Mouse (Mus musculus): ENCODE measurements at regions not wholly inside any gene's neighbourhood (a gene's known extent, or its start where the extent isn't known, plus 50 kb on each side); places are given as distances from the start of the nearest gene placed in this dataset.

DNA sequence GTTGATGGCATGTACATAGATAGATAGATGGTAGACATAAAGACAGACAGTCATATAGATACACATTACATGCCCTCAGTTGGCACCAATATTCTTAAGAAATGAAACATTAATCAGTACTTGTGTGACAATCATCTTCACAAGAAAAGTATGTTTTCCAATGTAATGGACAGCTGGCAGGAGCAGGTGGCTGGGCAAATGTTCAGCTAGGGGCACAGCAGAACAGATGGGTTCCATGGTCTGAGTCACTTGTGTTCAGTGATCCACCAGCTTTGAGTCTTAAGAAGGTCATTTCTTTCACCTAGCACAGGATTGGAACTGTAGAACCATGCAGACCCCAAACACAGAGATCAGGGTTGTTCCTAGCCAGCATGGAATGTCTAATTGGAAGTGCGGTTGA is 2631.2 kb upstream of the 5930422O12Rik start:
- TF ChIP-seq POLR2A (IDR thresholded peaks at IDR 0.05; ENCODE audit: borderline replicate concordance, extremely low read depth, insufficient read depth, insufficient read length): no peak
- H3K27me3 ChIP-seq (ENCODE audit: control insufficient read depth, insufficient read depth, low read length): no peaks in the 10 kb centered on the region
- no peaks in the 10 kb centered on the region for H3K4me1 ChIP-seq (ENCODE audit: control insufficient read depth, insufficient read depth, low read length)
- H3K4me3 ChIP-seq (replicated peaks; ENCODE audit: low read length): no peak overlapping the region
- ATAC-seq (ENCODE audit: low FRiP score, low read depth) (no peak), DNase-seq (ENCODE audit: low spot score) (no peak)
- H3K27ac ChIP-seq (replicated peaks; ENCODE audit: low read depth, low read length): no peak overlapping the region
- WGBS: 95% methylated on average over 1 of the region's 1 CpGs
- H3K9me3 ChIP-seq (ENCODE audit: control insufficient read depth, low read length): no peaks in the 10 kb centered on the region
- H3K36me3 ChIP-seq (ENCODE audit: control insufficient read depth, insufficient read depth, low read length): no peaks in the 10 kb centered on the region
- no peak overlapping the region for H3K9ac ChIP-seq (ENCODE audit: low read depth, low read length, severe bottlenecking)
- no peak overlapping the region for H3K4me2 ChIP-seq (replicated peaks; ENCODE audit: low read depth, low read length, severe bottlenecking)

DNA sequence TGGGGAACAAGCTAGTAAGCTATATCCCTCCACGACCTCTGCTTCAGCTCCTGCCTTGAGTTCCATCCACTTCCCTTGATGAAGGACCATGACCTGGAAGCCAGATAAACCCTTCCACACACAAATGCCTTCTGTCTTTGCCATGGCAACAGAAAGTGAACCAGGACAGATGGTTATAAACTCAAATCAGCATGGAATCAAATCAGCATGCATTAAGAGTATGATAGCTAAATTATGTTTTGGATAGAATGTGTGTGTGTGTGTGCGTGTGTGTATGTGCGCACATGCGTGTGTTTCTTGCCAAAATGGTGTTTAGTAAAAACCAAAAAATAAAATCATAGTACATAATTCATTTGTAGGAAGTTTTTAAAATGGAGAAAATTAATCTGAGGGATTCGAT is 2611.5 kb upstream of the 5930422O12Rik start:
- Histone ChIP-seq H3K9me3 (ENCODE audit: control insufficient read depth, low read length) (no peaks in the 10 kb centered on the region), H3K27me3 (ENCODE audit: control insufficient read depth, insufficient read depth, low read length) (no peaks in the 10 kb centered on the region), H3K36me3 (ENCODE audit: control insufficient read depth, insufficient read depth, low read length) (no peaks in the 10 kb centered on the region), H3K9ac (ENCODE audit: low read depth, low read length, severe bottlenecking) (no peak overlapping the region), H3K27ac (replicated peaks; ENCODE audit: low read depth, low read length) (no peak overlapping the region), H3K4me1 (ENCODE audit: control insufficient read depth, insufficient read depth, low read length) (no peaks in the 10 kb centered on the region), H3K4me3 (replicated peaks; ENCODE audit: low read length) (no peak overlapping the region), H3K4me2 (replicated peaks; ENCODE audit: low read depth, low read length, severe bottlenecking) (no peak overlapping the region)
- DNase-seq (ENCODE audit: low spot score) (no peak), ATAC-seq (ENCODE audit: low FRiP score, low read depth) (no peak)
- 94% methylated on average over 5 of the region's 5 CpGs for WGBS
- TF ChIP-seq POLR2A (IDR thresholded peaks at IDR 0.05; ENCODE audit: borderline replicate concordance, extremely low read depth, insufficient read depth, insufficient read length): no peak

DNA sequence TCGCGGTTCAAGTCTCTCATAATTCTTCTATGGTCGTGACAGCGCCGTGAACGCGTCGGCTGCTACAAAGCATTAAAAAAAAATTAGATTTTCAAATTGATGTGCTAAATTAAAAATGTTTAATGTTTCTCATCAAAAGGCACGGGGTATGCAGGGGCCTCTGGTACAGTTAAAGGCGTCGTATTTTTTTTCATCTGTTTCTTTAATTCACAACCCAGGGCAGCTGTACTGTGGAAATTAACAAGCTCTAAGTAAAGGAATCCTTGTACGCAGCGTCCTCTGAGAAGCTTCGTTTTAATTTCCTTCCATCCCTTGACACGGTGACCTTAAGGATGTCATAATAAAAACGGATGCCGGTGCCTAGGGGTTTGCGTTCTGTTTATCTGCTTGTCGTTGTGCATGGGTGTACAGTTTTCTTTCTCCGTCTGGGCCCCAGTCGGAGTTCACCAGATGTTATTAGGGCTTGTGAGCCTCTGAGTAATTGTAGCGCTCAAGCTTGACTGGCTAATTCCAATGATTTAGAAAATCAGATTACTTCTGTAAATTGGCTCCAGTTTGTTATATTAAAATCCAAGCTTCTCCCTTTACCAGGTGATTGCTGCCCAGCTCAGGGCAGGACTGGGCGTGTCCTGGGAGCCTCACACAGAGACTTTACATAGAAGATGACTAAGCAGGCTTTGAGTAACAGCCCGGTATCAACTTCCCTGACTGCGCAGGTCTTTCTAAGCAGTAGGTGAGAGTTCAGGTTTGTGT is 2605.5 kb upstream of the 5930422O12Rik start:
- DNase-seq (ENCODE audit: low spot score) (no peak), ATAC-seq (ENCODE audit: low FRiP score, low read depth) (no peak)
- Histone ChIP-seq H3K4me1 (ENCODE audit: control insufficient read depth, insufficient read depth, low read length) (peaks cover 7% of the 10 kb centered on the region; the same call in 1 of the 2 replicates), H3K27ac (replicated peaks; ENCODE audit: low read depth, low read length) (no peak overlapping the region), H3K9me3 (ENCODE audit: control insufficient read depth, low read length) (no peaks in the 10 kb centered on the region), H3K4me2 (replicated peaks; ENCODE audit: low read depth, low read length, severe bottlenecking) (peak overlapping the region; percentile 40), H3K4me3 (replicated peaks; ENCODE audit: low read length) (no peak overlapping the region), H3K36me3 (ENCODE audit: control insufficient read depth, insufficient read depth, low read length) (no peaks in the 10 kb centered on the region), H3K9ac (ENCODE audit: low read depth, low read length, severe bottlenecking) (no peak overlapping the region), H3K27me3 (ENCODE audit: control insufficient read depth, insufficient read depth, low read length) (no peaks in the 10 kb centered on the region)
- 27% methylated on average over 25 of the region's 25 CpGs for WGBS
- no peak for TF ChIP-seq POLR2A (IDR thresholded peaks at IDR 0.05; ENCODE audit: borderline replicate concordance, extremely low read depth, insufficient read depth, insufficient read length)

DNA sequence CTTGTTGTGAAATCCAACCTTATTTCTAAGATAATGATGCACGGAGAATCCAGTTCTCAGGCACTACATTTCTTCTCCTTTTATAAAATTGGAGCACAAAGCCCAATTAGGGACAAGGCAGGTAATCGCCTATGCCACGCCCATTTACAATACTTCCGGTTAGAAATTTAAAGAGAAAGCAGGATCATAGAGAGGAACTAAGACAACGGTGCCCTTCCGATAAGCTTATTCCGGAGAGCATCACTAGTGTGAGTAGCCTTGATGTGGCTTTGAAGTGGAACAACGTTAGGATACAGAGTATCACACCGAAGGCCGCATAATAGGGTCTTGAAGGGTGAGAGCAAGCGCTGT is 2604.9 kb upstream of the 5930422O12Rik start:
- Histone ChIP-seq H3K4me2 (replicated peaks; ENCODE audit: low read depth, low read length, severe bottlenecking) (no peak overlapping the region), H3K27me3 (ENCODE audit: control insufficient read depth, insufficient read depth, low read length) (no peaks in the 10 kb centered on the region), H3K4me3 (replicated peaks; ENCODE audit: low read length) (no peak overlapping the region), H3K9me3 (ENCODE audit: control insufficient read depth, low read length) (no peaks in the 10 kb centered on the region), H3K36me3 (ENCODE audit: control insufficient read depth, insufficient read depth, low read length) (no peaks in the 10 kb centered on the region), H3K4me1 (ENCODE audit: control insufficient read depth, insufficient read depth, low read length) (peaks cover 7% of the 10 kb centered on the region; the same call in 1 of the 2 replicates), H3K27ac (replicated peaks; ENCODE audit: low read depth, low read length) (no peak overlapping the region), H3K9ac (ENCODE audit: low read depth, low read length, severe bottlenecking) (no peak overlapping the region)
- DNase-seq (ENCODE audit: low spot score) (no peak), ATAC-seq (ENCODE audit: low FRiP score, low read depth) (no peak)
- WGBS: 82% methylated on average over 11 of the region's 11 CpGs
- TF ChIP-seq POLR2A (IDR thresholded peaks at IDR 0.05; ENCODE audit: borderline replicate concordance, extremely low read depth, insufficient read depth, insufficient read length): no peak

DNA sequence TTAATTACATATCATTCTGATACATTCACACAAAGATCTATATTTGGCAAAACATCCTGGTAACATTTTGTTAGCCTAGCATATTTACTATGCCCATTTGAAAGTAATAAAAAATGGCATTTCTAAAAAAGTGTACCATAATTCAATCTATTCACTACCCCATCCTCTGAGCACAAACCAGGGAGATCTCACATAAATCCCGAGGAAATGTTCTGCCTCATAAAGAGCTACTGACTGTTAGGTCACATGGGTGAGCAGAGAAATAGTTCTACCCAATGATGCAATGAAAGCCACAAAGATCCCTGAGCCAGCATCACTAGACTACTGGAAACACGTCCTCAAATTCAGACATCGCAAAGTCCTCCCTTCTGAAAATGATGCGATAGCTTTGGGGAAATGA is 2602.5 kb upstream of the 5930422O12Rik start:
- H3K36me3 ChIP-seq (ENCODE audit: control insufficient read depth, insufficient read depth, low read length): no peaks in the 10 kb centered on the region
- H3K4me2 ChIP-seq (replicated peaks; ENCODE audit: low read depth, low read length, severe bottlenecking): no peak overlapping the region
- TF ChIP-seq POLR2A (IDR thresholded peaks at IDR 0.05; ENCODE audit: borderline replicate concordance, extremely low read depth, insufficient read depth, insufficient read length): no peak
- H3K27ac ChIP-seq (replicated peaks; ENCODE audit: low read depth, low read length): no peak overlapping the region
- no peak for ATAC-seq (ENCODE audit: low FRiP score, low read depth)
- H3K9ac ChIP-seq (ENCODE audit: low read depth, low read length, severe bottlenecking): no peak overlapping the region
- peaks cover 7% of the 10 kb centered on the region; the same call in 1 of the 2 replicates for H3K4me1 ChIP-seq (ENCODE audit: control insufficient read depth, insufficient read depth, low read length)
- no peak for DNase-seq (ENCODE audit: low spot score)
- WGBS: 63% methylated on average over 4 of the region's 4 CpGs
- no peak overlapping the region for H3K4me3 ChIP-seq (replicated peaks; ENCODE audit: low read length)
- H3K9me3 ChIP-seq (ENCODE audit: control insufficient read depth, low read length): no peaks in the 10 kb centered on the region
- H3K27me3 ChIP-seq (ENCODE audit: control insufficient read depth, insufficient read depth, low read length): no peaks in the 10 kb centered on the region
